Mouse (Mus musculus): ENCODE results near the gene Pias4.
"Not testable (repeated sequence)": the region's sequence is repeated elsewhere in the genome, so short reads cannot be mapped to it uniquely, and the experiment has no call there.

Gene Pias4

DNA sequence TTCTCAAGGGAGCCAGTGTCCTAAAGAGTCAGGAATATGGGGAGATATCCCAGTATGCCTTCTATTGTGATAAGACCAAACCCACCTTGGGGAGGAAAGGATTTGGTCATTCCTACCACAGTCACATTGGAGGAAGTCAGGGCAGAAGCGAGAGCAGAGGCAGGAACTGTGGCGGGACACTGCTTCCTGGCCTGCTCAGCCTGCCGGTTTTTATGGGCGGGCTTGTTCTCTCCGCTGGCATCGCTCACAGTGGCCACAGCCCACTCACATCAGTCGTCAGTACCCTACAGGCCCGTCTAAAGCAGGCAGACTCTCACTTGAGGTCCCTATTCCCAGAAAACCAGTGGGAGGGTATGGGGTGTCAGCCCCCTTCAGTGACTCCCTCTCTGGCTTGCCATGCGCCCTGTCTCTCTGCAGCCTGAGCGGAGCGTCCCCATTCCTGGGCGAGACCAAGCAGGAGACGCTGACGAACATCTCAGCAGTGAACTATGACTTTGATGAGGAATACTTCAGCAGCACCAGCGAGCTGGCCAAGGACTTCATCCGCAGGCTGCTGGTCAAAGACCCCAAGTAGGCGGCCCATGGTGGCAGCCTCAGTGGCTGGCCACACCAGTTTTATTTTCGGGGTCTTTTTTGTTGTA lies 23.7 kb upstream of the Pias4 start:
- no peak for DNase-seq (ENCODE audit: low spot score in 2 of 2)

DNA sequence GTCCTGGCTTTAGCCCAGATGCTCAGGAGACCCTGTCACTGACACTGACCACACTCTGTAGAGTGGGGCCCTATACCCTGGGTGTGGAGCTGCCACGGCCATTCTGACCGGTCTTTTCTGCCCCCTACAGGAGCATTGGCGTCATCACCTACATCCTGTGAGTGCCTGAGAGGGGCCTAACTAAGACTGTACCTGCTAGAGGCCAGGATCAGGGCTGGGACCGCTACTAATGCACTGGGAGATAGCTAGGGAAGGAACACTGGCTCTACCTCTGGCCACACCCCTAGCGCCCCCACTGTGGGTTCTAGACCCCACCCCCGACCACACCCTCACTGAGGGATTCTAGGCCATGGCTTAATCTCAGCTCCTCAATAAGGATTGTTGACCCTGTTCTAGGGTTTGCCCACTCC lies 23.2 kb upstream of the Pias4 start:
- no peak for DNase-seq (ENCODE audit: low spot score in 2 of 2)

DNA sequence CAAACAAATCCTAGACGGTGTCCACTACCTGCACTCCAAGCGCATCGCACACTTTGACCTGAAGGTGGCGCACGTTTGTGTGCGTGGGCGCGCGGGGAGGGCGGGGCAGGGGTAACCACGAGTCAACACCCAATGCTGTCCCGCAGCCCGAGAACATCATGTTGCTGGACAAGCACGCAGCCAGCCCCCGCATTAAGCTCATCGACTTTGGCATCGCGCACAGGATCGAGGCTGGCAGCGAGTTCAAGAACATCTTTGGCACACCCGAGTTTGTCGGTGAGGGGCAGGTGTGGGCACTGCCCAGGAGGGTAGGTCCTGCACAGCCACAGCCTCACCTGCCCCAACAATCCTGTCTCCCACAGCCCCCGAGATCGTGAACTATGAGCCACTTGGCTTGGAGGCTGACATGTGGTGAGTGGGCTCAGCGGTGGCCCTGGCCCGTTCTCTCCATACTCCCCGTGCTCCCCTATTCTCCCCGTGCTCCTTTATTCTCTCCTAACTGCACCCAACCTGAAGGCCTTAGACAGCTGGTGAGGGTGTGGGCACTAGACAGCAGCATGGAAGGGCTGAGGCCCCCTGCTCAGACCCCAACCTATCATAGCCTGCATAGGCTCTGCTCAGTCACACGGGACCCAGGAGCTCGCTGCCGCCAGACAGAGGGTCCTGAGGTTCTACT lies 22.7 kb upstream of the Pias4 start:
- DNase-seq (ENCODE audit: low spot score in 2 of 2): no peak

DNA sequence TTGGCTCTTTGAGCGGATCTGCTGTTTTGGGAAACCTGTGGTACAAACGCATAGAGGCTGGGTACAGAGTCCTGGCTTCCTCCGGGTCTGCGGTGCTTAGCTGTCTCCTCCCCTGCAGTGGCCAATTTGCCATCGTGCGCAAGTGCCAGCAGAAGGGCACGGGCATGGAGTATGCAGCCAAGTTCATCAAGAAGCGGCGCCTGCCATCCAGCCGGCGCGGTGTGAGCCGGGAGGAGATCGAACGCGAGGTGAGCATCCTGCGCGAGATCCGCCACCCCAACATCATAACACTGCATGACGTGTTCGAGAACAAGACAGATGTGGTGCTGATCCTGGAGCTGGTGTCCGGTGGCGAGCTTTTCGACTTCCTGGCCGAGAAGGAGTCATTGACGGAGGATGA lies 22.1 kb upstream of the Pias4 start:
- DNase-seq (ENCODE audit: low spot score in 2 of 2): no peak

DNA sequence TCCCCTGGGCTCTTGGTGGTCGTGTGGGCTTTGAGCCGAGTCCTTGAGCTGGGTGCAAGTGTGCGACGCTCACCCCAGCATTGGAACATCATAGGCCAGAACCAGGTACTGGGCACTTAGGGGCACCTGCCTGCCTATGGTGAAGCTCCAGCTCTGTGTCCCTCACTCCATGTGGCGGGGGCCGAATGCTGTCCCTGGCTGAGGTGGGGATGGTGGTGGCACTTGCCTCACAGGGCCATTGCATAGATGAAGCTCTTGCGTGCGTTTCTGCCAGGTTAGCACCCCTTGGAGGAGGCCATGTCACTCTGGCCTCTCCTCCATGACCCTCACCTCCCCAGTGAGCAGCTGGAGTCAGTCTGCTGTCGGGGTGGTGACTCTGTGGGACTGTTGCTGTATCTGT lies 19.4 kb upstream of the Pias4 start:
- no peak for DNase-seq (ENCODE audit: low spot score in 2 of 2)

DNA sequence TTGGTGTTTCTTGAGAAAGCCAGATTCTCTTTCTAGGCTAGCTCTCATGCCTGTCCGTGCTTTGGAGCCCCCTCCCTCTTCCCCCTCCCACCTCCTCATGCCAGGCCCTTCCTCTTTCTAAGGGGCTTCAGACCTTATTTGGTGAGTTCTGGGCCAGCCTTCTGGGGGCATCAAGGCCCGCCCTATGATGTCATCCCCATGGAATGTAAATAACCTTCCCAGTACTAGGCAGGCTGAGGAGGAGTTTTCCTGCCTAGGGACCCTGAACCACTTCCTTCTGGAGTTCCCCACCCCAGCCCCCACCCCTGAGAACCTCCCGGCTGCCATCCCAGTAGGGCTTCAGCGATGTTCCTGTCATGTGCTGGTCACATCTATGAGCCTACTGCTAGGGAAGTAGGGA lies 17.0 kb upstream of the Pias4 start:
- DNase-seq (ENCODE audit: low spot score in 2 of 2): no peak

DNA sequence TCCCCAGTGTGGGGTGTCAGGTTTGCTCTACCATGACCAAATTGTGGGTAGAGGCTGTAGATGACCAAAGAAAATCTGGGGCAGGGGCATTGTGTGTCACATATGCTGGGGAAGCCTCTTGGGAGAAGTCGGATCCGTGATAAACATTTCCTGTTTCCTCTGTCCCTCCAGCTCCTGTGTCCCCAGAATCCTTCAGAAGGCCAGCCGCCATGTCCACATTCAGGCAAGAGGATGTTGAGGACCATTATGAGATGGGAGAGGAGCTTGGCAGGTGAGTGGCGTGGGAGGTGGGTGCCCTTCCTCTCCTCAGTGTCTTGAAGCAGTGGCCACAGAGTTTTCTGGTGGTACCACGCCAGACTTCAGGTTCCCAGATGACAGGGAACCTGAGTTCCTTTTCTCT lies 16.1 kb upstream of the Pias4 start, which contains the start of gene 4930442H23Rik:
Gene 4930442H23Rik, minus strand, starts transcription at position 45 of the 400 bp plus-strand sequence.
- no peak for DNase-seq (ENCODE audit: low spot score in 2 of 2)

DNA sequence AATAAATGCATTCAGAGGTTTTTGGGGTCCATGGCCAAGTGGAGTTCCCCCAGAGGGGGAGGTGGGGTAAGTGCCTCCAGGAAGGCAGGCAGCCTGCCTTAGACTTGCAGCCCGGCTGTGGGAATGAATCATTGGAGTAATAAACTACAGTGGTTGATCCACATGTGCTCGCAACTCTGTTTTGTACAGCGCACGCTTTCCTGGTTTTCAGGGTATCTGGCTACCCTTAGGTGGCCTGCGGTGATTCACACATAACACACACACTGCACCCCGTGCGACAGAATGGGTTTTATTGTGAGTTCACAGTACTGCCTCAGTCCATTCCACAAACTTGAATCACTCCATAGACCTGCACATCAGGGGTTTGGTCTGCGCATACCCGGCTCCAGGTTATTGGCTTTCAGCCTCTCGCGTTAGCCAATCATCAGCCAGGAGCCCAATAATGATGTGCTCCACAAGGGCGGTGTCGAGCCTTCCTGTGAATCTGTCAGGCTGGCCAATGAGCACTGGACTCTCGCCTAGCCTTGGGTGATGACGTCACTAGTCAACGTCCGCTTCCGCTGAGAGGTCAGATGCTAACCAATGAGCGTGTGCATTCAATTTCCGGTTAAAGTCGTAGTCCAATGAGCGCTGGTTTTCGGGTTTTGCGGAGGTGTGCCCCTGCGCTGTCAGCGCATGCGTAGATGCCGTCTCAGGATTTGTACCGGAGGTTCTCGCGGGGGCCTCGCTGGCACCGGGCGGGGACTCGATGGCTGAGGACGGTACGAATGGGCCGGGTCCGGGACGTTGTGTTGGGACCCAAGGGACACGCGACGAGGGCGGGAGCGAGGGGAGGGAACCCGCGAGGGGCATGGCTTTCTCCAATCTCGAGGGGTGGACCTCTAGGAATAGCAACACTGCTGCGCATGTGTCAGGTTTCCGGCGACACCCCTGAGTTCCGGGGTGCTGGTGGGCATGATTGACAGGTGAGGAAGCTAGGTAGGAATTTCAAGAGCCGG lies 14.9 kb upstream of the Pias4 start, which contains the start of gene Dapk3:
Gene Dapk3, plus strand, starts transcription at position 670 of the 998 bp plus-strand sequence.
- peak; percentile 90 to 95 for DNase-seq (ENCODE audit: low spot score in 2 of 2)

DNA sequence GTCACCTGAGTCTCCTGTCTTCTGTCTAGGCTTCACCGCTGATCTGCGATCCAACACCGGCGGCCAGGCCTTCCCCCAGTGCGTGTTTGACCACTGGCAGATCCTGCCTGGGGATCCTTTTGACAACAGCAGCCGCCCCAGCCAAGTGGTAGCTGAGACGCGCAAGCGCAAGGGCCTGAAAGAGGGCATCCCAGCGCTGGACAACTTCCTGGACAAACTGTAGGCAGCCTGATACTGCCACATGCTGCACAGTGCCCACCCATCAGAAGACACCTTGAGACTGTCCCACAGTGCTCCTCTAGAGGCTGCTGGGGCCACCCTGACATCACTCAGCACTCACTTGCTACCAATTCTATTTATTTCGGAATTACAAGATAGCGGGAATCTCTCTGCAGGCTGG lies 14.1 kb upstream of the Pias4 start:
- DNase-seq (ENCODE audit: low spot score in 2 of 2): not testable (repeated sequence)

DNA sequence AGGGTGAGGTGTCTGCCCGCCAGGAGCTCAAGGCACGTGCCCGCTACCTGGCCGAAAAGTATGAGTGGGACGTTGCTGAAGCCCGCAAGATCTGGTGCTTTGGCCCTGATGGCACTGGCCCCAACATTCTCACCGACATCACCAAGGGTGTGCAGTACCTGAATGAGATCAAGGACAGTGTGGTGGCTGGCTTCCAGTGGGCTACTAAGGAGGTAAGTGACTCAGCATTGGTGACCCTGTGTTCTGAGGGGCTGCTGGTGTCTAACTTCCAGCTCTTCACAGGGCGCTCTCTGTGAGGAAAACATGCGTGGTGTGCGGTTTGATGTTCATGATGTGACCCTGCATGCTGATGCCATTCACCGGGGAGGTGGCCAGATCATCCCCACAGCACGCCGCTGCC lies 13.2 kb upstream of the Pias4 start:
- DNase-seq (ENCODE audit: low spot score in 2 of 2): no peak

DNA sequence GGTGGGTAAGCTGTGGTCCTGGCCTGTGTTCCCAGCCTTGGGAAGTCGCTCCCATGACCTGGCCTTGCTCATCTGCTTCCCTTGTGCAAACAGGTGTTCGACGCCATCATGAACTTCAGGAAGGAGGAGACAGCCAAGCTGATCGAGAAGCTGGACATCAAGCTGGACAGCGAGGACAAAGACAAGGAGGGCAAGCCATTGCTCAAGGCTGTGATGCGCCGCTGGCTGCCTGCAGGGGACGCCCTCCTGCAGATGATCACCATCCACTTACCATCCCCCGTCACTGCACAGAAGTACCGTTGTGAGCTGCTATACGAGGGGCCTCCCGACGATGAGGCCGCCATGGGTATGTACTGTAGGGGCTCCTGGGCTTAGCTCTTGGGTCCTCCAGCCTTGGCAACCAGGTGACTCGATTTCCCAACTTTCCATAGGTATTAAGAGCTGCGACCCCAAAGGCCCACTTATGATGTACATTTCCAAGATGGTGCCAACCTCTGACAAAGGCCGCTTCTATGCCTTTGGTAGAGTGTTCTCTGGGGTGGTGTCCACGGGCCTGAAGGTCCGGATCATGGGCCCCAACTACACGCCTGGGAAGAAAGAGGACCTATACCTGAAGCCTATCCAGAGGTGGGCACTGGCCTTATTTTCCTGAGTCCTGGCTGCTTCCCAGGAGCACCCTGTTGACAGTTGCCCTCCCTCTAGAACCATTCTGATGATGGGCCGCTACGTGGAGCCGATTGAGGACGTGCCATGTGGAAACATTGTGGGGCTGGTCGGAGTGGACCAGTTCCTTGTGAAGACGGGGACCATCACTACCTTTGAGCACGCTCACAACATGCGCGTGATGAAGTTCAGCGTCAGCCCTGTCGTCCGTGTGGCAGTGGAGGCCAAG lies 12.0 kb upstream of the Pias4 start:
- DNase-seq (ENCODE audit: low spot score in 2 of 2): no peak

DNA sequence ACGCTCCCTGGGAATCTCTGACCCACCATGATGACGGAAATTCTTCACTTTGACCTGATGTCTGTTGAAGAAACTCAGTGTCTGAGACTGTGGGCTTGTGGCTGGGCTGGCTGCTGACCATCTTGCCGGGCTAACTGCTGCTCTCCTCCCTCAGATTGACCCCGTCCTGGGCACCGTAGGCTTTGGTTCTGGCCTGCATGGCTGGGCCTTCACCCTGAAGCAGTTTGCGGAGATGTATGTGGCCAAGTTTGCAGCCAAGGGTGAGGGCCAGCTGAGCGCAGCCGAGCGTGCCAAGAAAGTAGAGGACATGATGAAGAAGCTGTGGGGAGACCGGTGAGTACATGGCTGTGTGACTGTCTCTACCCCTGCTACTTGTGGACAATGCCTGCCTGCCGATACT lies 11.2 kb upstream of the Pias4 start:
- DNase-seq (ENCODE audit: low spot score in 2 of 2): no peak

DNA sequence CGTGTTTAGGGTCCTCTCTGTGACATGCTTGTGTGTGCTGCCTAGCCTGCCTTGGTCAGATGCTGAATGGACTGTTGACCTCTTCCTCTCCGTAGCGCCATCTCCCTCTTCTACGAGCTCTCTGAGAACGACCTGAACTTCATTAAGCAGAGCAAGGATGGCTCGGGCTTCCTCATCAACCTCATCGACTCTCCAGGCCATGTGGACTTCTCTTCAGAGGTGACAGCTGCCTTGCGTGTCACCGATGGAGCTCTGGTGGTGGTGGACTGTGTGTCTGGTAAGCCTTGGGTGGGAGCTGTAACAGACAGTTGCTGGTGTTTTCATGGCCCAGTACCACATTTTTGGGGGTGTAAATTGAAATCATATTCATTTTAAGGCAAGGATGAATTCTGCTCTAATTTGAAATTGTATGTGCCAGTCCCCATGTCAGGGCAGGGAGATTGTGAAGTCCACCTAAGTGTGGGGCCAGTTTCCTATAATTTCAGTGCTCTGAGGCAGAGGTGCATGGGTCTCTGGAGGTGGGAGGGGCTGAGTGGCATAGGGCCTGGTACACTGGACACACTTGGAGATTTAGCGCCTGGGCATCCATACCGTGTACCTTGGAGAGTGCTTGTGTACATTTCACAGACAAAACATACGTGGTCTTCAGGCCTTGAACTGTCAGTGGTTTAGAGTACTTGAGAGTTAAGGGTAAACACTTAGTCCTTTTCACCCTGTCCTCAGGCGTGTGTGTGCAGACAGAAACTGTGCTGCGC lies 10.4 kb upstream of the Pias4 start:
- DNase-seq (ENCODE audit: low spot score in 2 of 2): peak; percentile 46 to 65

DNA sequence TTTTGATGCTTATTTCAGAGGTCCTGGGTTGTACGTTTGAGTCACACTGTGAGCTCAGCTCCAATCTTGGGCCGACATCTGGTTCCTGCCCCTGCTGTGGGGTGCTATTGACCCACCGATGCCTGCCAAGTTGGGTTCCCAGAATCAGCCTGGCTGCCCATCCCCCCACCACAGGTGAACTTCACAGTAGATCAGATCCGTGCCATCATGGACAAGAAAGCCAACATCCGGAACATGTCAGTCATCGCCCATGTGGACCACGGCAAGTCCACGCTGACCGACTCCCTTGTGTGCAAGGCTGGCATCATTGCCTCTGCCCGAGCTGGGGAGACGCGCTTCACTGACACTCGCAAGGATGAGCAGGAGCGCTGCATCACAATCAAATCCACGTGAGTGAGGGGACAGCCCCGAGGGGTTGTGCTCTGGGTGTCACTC lies 9.8 kb upstream of the Pias4 start:
- DNase-seq (ENCODE audit: low spot score in 2 of 2): no peak

DNA sequence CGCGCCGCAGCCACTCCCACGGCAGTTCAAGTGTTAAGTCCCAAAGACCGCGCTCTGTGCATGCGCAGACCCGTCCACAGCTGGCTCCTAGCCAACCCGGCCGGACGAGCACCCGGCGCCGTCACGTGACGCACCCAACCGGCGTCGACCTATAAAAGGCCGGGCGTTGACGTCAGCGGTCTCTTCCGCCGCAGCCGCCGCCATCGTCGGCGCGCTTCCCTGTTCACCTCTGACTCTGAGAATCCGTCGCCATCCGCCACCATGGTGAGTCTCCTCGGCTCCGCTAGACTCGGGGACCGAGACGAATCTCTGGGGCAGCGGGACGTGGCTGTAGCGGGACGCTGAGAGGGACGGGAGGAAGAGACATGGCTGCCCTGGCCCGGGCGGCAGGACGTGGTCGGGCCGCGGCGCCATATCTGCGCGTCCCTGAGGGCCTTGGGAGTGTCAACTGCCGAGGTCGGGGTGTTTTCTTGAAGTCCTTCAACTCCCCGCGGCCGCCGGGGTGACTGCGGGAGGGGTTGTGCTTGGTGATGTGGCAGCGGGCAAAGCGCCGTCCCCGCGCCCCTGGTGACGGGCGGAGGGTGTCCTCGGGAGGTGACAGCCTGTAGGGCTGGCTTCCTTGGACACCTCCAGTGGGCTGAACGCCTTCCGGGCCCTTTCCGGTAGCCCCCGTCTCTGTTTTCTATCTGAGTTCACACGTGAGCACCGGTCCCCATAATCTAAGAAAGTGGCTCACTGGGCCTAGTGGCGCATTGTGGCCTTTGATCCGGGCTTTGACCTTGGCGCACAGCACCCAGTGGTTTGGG lies 8.9 kb upstream of the Pias4 start, which contains the start of gene Eef2:
Gene Eef2, plus strand, starts transcription at position 166 of the 806 bp plus-strand sequence.
- DNase-seq (ENCODE audit: low spot score in 2 of 2): peak; percentile 100

DNA sequence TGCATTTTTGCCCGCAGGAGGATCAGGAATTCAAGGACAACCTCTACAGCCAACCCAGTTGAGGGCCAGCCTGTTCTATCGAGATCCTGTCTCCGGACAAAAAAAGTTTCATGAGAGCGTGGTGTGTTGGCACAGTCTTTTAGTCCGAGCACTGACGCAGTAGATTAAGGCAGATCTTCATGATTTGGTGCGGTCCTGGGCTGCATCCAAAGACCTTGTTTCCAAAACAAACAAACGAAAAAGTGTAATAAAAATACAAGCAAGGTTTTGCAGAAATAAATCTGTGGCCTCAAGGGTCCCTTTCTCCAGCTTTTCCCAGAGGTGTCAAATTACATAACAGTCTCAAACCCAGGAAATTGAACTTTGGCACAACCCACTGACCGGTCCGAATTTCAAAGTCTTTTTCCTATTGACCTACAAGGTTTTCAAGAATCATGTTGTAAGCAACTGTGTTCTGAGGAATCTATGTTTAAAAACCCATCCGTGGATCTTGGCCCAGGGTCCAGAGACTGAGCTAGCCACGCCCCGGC lies 8.3 kb upstream of the Pias4 start:
- DNase-seq (ENCODE audit: low spot score in 2 of 2): no peak

DNA sequence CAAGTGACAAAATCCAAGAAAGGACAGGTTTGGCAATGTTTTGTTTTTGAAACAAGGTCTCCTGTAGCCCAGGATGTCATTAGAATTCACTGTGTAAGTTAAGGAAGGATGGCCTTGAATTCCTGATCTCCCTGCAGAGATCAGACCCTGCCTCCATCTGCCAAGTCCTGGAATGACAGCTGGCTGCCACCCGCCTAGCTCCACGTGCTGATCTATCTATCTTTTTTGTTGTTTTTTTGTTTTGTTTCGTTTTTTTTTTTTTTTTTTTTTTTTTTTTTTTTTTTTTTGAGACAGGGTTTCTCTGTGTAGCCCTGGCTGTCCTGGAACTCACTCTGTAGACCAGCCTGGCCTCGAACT lies 7.6 kb upstream of the Pias4 start:
- not testable (repeated sequence) for DNase-seq (ENCODE audit: low spot score in 2 of 2)

DNA sequence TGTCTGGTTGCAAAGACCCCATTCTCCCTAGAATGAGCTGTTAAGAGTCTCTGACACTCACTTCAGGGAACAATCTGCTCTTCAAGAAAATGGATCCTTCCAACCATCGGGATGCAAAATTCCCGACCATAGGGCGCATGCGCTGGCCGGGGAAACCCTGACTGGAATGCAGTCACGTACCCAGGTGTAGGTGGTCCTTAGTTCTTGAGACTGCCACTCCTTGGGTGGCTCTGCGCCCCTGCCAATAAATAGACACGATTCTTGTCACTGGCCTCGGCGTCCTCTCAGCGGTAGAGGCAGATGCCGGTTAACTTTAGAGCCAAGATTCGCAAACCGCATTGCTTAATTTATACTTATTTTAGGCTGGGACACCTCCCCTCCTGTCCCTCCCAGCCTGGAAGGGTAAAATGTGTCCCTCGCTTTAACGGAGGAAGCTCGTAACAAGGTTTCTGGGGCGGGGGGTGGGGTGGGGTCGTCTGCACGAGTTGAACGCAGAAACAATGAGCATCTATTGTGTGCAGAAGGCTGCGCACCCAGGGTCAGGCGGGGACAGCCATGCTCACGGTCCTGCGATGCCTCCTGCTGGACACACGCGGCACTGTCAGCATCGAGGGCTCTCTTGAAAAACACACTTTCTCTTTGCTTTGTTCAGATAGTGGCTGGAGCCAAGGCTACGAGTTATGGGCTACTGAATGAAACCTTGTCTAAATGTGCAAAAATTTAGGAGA lies 7.1 kb upstream of the Pias4 start:
- DNase-seq (ENCODE audit: low spot score in 2 of 2): peak; percentile 82 to 95

DNA sequence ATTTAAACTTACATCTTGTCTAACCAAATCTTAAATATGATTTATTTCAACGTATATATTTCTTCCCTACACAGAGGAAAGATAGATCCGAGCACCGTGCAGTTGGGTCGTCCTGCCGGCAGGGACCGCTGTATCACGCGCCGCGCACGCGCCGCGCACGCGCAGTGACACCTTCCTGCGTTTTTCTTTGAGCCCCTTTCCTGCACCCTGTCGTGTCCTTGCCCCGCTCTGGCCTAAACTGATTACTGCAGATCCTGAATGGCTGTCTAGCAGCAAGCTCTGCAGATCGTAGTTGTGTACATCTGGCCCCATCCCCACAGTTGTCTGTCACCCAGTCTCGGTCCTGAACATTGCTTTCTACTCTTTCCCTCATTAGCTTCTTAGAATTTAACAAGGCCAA lies 5.4 kb upstream of the Pias4 start:
- peak; percentile 67 to 85 for DNase-seq (ENCODE audit: low spot score in 2 of 2)
